Mouse (Mus musculus) heart, adult 11 months (tissue): Measurements from ENCODE around the gene Fam98a.

ENCODE experiments used
- DNase-seq: peaks from one replicate; pipeline ENCODE4 v3.0.0; 2022

Fam98a gene

DNA sequence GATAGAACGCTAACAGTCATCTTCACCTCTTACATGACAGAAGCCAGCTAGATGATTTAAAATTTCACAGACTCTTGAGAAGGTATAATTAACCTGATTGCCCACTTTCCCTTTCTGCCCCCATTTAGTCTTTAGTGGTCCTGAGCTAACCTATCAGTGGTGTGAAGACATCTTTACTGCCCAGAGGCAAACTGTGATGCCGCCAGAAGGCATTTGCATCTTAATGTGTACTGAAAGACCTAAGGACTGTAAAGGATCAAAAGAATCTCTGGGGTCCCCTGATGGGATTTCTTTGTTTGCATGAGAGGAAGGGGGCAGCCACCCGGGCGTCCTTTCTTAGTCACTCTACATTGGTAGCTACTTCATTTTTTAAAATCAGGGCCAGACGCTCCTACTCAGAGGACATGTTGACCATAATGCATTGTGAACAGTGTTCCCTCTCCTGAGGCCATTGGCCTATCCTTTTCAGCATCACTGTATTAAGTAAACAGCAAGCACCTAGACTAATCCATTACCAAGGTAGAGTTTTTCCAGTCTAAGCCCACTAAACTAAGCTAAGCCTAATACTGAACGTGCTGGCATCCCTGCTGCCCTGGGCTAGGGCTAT, 30.4 kb downstream of the Fam98a start:
- DNase-seq, result peak; percentile 64

DNA sequence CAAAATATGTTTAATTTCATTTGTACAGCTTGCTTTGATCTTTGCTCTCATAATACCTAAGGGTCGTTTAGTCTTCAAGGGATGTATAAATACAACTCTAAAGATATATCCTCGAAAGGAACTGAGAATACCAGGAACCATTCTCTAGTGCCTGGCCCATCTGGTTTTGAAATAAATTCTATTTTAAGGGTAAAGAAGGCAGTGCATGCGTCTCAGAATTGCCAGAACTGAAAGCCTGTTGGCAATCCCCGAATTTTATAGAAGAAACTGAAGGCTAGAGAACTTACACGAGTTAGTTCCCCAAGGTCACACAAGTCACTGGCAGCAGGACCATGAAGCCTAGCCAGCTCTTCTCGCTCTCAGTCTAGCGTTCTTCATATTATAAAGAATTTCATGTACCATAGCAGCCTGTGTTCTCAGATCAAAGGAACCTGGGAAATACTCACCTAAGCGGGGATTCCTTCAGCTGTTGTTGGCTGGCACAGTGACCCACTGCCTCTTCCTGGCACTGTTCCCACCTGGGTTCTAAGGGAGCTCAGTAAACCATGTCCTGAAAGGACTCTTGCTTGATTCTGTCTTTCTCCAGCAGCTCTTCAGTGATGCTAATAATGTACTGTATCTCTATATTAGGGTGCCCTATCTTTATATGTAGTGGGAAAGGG, 32.4 kb downstream of the Fam98a start:
- peak; percentile 90 for DNase-seq

DNA sequence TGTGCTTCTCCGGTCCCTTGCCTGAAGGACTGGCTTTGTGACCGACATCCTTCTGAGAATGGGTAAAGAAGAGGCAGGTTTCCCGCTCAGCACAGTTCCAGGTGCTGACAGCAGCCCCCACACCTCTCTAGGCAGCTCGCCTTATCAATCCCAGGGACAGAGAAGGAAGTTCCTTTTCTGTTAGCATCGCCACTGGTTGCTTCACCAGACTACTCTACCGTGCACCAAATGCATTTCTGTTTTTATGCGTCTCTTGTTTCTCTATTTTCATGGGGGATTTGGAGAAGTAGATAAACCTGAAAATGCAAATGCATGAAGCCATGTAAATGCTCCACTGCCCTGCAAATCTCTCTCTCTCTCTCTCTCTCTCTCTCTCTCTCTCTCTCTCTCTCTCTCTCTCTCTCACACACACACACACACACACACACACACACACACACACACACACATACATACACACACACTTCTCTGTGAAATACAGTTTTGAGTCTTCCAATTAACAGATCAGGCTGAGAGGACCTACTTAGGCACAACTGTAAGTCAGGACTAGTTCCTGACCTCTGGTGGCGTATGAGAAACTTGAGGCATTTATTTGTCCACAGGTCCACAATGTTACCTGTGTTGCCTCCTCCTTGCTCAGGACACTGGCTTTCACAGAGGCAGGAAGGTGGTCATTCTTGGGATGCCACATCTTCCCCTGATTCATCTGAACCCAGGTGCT, 33.4 kb downstream of the Fam98a start:
- peak; percentile 80 for DNase-seq

DNA sequence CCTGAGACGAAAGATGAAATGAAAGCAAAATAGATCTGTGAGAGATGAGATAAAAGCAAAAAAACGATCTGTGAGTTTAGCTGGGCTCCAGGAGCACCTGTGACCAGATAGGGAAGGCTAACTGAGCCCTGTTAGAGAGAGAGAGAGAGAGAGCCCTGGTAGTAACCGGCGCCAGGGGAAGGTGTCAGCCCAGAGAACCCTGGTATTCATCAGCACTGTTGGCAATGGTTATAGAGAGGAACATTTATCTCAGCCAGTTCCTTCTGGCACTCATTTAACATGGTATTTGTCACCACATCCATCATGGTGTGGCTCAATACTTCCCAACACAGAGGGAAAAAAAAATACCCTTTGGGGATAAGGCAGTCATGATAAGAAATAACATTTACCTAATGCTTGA, 35.2 kb downstream of the Fam98a start:
- DNase-seq, result peak; percentile 81

DNA sequence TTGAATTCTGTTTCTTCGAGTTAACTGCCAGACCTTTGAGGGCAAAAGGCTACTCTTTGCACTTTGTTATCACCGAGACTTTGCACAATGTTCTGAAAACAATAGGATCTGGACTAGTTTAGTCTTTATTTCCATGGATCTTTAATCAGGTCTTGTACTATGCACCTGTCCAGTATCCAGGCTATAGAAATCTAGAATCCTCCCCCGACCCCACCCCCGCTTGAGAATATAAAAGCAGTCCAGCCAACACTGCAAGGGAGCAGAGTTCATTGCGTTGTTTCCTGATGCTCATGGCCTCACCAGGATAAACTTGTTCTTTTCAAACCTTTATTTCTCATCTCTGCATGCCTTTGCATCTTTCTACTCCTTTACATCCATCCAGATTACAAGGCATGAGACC, 42.5 kb downstream of the Fam98a start:
- peak; percentile 51 for DNase-seq

DNA sequence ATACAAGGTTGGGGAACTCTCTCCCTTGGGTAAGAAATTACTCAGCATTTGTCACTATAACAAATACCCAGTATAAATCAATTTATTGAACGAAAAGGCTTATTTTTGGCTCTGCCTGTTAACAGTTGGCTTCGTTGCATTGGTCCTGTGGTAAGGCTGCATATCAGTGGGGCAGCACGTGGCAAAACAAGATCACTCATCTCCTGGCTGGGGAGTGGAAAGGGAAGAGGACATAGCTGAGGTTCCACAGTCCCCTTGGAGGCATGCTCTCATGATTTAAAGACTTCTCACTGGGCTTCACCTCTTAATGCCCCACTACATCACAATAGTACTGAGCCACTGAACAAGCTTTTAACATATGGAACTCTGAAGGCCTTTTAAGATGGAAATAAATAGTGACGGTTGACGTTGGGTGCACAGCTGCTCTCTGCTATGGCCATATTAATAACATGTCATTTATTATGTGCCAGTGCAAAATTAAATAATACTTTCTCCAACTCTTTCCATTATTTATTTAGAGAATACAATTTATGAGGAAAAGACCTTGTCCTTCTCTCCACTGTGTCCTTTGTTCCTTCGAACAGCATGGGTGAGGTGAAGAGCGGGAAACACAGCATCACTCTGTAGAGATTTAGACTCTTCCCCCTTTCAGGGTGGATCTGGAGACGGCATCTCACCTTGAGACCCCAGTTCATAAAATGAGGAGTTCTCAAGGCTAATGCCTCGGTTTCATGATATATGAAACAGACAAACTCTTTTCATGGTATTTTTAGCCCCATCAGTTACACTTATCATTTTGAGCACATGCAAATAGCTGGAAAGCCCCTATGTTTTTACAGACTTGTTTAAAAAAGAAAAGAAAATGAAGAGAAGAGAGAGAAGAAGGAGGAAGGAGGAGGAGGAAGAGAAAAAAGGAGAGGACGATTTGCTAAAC, 44.8 kb downstream of the Fam98a start:
- peak; percentile 31 for DNase-seq

DNA sequence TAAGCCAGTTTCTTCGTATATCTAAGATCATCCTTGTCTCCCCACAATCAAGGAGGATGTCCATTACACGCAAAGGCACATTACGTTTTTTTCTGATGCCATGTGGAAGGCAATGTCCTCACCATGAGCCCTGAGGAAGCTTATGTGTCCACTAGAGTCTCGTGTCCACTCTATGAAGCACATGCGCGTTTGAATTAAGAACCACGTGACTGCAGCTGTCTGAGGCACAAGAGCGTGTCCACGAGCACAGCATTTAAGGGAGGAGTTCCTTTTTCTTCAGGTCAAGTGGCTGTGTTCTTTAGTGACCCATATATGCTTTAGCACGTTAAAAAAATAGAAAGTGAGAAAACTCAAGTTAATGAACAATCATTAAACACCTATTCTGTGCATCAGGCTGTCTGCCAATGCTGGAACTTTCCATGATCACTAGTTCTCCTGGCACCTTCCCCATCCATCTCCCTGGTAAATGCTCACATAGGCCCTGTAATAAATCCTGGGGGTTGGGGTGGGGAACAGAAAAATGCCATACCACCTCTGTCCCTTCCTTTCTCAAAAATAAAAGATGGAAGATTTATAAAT, 45.6 kb downstream of the Fam98a start:
- peak; percentile 74 for DNase-seq

DNA sequence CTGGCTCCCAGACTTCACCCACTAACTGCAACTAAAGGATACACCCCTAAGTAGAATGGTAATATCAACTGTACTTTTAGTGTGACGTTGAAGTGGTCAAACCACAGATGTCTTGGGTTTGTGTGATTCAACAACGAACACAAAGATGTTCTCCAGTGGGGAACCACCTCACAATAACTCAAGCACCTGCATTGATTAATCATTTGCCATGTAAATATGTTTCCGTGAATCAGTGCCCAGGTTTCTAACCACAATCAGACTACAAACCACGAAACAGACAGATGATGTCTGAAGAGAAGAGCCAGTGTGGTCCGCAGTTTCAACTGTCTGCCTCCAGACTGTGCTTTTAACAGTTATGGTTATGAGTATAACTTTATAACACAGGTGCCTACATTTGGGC, 46.7 kb downstream of the Fam98a start:
- peak; percentile 58 for DNase-seq

DNA sequence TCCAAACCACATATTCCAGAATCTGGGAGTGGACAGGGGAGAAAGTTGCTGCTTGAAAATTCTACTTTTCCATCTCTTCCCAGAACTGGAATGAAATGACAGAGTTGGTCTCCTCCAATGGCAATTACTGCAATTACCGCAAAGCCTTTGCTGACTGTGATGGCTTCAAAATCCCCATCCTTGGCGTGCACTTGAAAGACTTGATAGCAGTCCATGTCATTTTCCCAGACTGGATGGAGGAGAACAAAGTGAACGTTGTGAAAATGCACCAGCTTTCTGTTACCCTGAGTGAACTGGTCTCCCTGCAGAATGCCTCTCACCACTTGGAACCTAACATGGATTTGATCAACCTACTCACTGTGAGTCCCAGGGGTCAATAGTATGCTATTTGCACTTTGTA, 48.7 kb downstream of the Fam98a start:
- DNase-seq, result peak; percentile 40

DNA sequence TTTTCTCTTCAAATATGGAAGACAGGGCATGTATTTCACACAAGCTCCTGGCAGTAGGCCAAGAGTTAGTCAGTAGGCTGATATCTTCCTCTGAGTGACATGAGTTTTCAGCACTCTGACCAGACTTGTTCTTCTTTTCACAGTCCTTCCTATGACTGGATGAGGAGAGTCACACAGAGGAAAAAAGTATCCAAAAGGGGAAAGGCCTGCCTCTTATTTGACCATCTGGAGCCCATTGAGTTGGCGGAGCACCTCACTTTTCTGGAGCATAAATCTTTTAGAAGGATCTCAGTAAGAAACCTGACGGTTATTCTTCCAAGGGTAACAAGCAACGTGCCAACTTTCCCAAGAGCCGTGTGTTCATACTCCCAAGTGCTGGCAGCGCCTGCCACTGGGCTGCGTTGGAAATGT, 53.5 kb downstream of the Fam98a start:
- DNase-seq, result peak; percentile 68

DNA sequence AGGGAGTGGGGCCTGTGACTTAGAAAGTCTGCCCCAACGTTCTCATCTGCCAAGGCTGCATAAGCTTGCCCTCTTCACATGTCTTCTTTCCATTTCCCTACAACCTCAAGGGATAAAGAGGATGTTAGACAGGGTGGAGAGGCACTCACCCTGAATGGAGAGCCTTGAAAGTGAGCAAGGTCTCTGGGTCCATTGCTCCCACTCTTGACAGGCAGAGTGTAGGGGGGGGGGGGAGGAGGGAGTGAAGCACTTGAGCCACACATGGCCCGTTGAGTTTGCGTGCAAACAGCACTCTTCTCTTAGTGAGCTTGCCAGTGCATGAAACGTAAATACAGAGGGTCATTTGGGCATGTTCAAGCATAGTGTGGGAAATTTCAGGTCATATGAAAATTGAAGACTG, 56.5 kb downstream of the Fam98a start:
- peak; percentile 69 for DNase-seq
